Mouse (Mus musculus) embryonic facial prominence, embryonic 10.5 days (tissue): ENCODE measurements around the gene Kansl1l. TPM values are rescaled to one million over a fixed set of nuclear protein-coding genes. Genes with fewer than 3 reads are reported as not detected.
"Not testable (repeated sequence)": the region's sequence is repeated elsewhere in the genome, so short reads cannot be mapped to it uniquely, and the experiment has no call there.

ENCODE experiments used
- DNase-seq: peaks from one replicate; pipeline ENCODE4 v3.0.0-alpha.2; 2017; ENCODE audit warnings: low spot score
- H3K27ac ChIP-seq: fragments of 300-500 bp; sonication (generic); replicated peaks from 2 replicates; pipeline ENCODE4 v1.5.1; 2016; ENCODE audit warnings: mild to moderate bottlenecking
- H3K27me3 ChIP-seq: fragments of 300-500 bp; sonication (generic); replicated peaks from 2 replicates; pipeline ENCODE4 v1.6.1; 2016; ENCODE audit warnings: low read depth, mild to moderate bottlenecking; ENCODE audit not compliant: poor library complexity, severe bottlenecking
- H3K36me3 ChIP-seq: fragments of 300-500 bp; sonication (generic); replicated peaks from 2 replicates; pipeline ENCODE4 v1.6.1; 2016; ENCODE audit warnings: mild to moderate bottlenecking, moderate library complexity
- H3K4me1 ChIP-seq: fragments of 300-500 bp; sonication (generic); 2 replicates; pipeline ENCODE4 v1.6.1; 2016
- H3K4me3 ChIP-seq: fragments of 300-500 bp; sonication (generic); 2 replicates; pipeline ENCODE4 v1.5.1; 2016; ENCODE audit warnings: mild to moderate bottlenecking, moderate library complexity
- H3K9me3 ChIP-seq: fragments of 300-500 bp; sonication (generic); 2 replicates; pipeline ENCODE4 v1.6.1; 2016; ENCODE audit warnings: mild to moderate bottlenecking
- WGBS: fragments of 180-500 bp; shearing (Covaris S2); methylation state at CpG from one replicate; pipeline ENCODE4 v1.1.7; 2016; 5-methylcytosine and 5-hydroxymethylcytosine counted together
- polyA plus RNA-seq: library from polyadenylated mRNA; unstranded; fragments of >200 nt; fragmentation: Nextera tagmentation; extraction: Ambion mirVana; gene quantifications from 2 replicates; pipeline ENCODE4 v1.2.1, GENCODE M21; 2016

Gene Kansl1l
- polyA plus RNA-seq, 1 experiment from 2014 or later: 9.3 TPM

- Histone ChIP-seq H3K4me3 (no peak overlapping the region), H3K36me3 (peaks cover 41% of the 10 kb centered on the region), H3K27me3 (no peaks in the 10 kb centered on the region), H3K4me1 (peaks cover 17% of the 10 kb centered on the region), H3K27ac (no peak overlapping the region), H3K9me3 (no peaks in the 10 kb centered on the region)
- 78% methylated on average over 6 of the region's 6 CpGs for WGBS
- no peak for DNase-seq
These were observed 112.8 kb downstream of the Kansl1l start for GRCm38 (mm10) chr1:66704523-66704922.

GRCm38 (mm10) chr1:66702623-66703345, 114.6 kb downstream of the Kansl1l start:
- DNase-seq: no peak
- Histone ChIP-seq H3K9me3 (no peaks in the 10 kb centered on the region), H3K4me3 (no peak overlapping the region), H3K27me3 (no peaks in the 10 kb centered on the region), H3K4me1 (peaks cover 17% of the 10 kb centered on the region), H3K36me3 (peaks cover 23% of the 10 kb centered on the region), H3K27ac (no peak overlapping the region)
- WGBS: 85% methylated on average over 4 of the region's 4 CpGs

- peak overlapping the region; percentile 81 for H3K4me3 ChIP-seq
- H3K36me3 ChIP-seq: peaks cover 11% of the 10 kb centered on the region
- peak overlapping the region; percentile 92 for H3K27ac ChIP-seq
- H3K27me3 ChIP-seq: no peaks in the 10 kb centered on the region
- H3K9me3 ChIP-seq: no peaks in the 10 kb centered on the region
- 32% methylated on average over 2 of the region's 2 CpGs for WGBS
- peaks cover 17% of the 10 kb centered on the region for H3K4me1 ChIP-seq
- DNase-seq: no peak
These were observed 115.8 kb downstream of the Kansl1l start for GRCm38 (mm10) chr1:66701576-66701940.

DNA sequence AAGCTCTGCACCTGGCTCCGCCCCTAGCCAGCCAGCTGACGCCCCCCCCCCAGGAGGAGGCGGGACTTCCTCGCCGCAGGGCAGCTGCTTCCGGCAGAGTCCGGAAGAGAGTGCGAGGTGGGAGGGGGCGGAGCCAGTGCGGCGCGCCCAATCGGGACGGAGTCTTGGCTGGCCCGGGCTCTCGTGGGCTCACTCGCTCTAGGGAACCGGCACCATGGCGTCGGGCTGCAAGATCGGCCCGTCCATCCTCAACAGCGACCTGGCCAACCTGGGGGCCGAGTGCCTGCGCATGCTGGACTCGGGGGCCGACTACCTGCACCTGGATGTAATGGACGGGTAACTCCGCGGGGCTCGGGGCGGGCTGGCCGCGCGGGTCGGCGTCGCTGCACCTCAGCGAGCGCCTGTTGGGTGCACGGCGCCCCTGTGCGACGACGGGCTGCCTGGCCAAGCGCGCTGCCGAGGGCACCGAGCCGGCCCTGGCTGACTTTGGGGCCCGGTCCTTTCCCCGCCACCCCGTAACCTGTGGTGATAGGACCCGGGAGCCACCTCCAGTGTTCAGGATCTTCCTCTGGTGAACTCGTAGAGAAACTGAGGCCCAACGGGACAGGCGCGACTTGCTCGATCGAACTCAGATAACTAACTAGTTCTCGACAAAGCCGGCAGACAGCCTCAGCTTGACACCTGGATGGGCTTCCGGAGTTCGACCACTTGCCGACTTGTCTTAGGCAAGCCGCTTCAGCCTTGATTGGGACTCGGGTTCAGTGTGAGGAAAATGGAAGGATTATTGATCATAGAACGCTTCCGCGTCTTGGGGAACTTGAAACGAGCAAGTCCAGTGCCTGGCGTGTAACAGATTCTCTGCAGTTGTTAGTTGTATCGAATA, 116.4 kb downstream of the Kansl1l start, which contains the start of gene Rpe:
Gene Rpe (plus strand): TSS at position 139 of the 883 bp plus-strand sequence.
- Histone ChIP-seq H3K36me3 (peaks cover 5% of the 10 kb centered on the region; the same call in 1 of the 2 replicates), H3K4me1 (peaks cover 17% of the 10 kb centered on the region), H3K9me3 (no peaks in the 10 kb centered on the region), H3K27me3 (no peaks in the 10 kb centered on the region), H3K4me3 (peak within 1 kb of the TSS; percentile 81), H3K27ac (peak within 1 kb of the TSS; percentile 92)
- WGBS: under 1% methylated on average over 73 of the region's 73 CpGs
- peak; percentile 97 for DNase-seq

GRCm38 (mm10) chr1:66700149-66700692, 117.1 kb downstream of the Kansl1l start:
- H3K4me3 ChIP-seq: peak overlapping the region; percentile 81
- DNase-seq: no peak
- H3K27ac ChIP-seq: peak overlapping the region; percentile 25
- H3K9me3 ChIP-seq: no peaks in the 10 kb centered on the region
- peaks cover 17% of the 10 kb centered on the region for H3K4me1 ChIP-seq
- no peaks in the 10 kb centered on the region for H3K27me3 ChIP-seq
- H3K36me3 ChIP-seq: 0 out of 2 replicates have a peak, but pooled peaks cover 4% of the 10 kb centered on the region
- 44% methylated on average over 5 of the region's 5 CpGs for WGBS

GRCm38 (mm10) chr1:66699630-66700029, 117.7 kb downstream of the Kansl1l start:
- DNase-seq, H3K4me3 ChIP-seq, H3K27me3 ChIP-seq, H3K27ac ChIP-seq, H3K36me3 ChIP-seq, H3K9me3 ChIP-seq: not testable (repeated sequence)
- 85% methylated on average over 10 of the region's 10 CpGs for WGBS
- H3K4me1 ChIP-seq: peaks cover 16% of the 10 kb centered on the region

DNA sequence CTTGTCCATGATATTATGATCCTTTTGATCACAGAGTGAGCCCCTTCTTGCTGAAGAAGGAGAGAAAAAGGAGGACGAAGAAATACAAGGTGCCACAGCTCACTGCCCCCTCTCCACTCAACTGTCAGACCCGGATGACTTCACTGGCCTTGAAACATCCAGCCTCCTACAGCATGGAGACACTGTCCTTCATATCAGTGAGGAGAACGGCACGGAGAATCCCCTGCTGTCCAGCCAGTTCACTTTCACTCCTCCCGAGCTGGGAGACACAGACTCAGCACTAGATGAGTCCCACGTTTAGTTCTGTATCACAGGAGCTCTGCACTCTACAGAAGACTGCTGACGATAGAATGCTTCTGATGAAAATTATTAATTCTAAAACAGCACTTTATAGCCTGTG, 122.1 kb downstream of the Kansl1l start:
- Histone ChIP-seq H3K4me1 (no peaks in the 10 kb centered on the region), H3K4me3 (no peak overlapping the region), H3K36me3 (no peaks in the 10 kb centered on the region), H3K27me3 (no peaks in the 10 kb centered on the region), H3K9me3 (no peaks in the 10 kb centered on the region), H3K27ac (no peak overlapping the region)
- DNase-seq: no peak
- 69% methylated on average over 7 of the region's 7 CpGs for WGBS

DNA sequence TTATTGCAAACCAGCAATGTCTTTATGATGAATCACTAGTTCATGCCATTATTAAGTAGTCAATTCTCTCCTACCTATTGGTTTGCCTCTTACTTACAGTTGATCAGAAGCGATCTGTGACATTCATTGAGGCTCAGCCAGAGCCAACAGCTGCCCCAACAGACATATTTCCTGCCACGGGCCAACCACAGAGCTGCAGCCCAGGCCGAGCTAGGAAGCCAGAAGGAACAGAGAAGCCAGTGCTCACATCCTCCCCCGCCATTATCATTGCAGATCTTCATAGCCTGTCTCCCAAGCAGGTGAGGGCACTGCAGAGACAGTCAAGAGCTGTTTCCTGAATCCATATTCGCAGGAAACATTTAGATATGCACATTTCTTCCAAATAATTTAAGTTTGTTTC, 123.1 kb downstream of the Kansl1l start:
- Histone ChIP-seq H3K4me1 (no peaks in the 10 kb centered on the region), H3K36me3 (no peaks in the 10 kb centered on the region), H3K27me3 (no peaks in the 10 kb centered on the region), H3K4me3 (no peak overlapping the region), H3K27ac (no peak overlapping the region), H3K9me3 (no peaks in the 10 kb centered on the region)
- no peak for DNase-seq
- 76% methylated on average over 5 of the region's 5 CpGs for WGBS

DNA sequence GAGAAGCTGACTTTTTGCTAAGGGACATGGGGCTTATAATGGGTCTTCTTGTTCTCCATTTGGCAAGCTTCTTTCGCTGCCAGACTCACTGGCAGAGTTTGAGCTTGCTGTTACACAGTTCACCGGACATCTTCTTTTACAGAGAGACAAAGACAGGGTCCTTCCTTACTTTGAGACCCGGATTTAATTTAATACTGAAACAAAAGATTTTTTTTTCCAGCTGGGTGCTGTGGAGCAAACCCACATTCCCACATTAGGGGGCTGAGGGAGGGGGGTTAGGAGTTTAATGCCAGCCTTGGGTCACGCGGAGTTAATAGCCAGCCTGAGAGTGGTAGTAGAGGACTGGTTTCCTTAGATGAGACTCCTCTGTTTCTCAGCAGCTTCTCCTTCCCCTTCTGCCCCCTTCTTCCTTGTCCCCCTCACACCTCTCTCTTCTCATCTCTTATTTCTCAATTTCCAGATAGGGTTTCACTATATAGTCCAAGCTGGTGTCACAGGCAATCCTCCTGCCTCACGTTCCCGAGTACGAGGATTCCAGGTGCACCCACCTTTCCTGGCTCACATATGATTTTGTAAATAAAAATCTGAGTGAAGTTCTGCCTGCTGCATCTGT, 124.5 kb downstream of the Kansl1l start:
- no peak for DNase-seq
- Histone ChIP-seq H3K4me1 (no peaks in the 10 kb centered on the region), H3K4me3 (no peak overlapping the region), H3K27ac (no peak overlapping the region), H3K27me3 (no peaks in the 10 kb centered on the region), H3K9me3 (no peaks in the 10 kb centered on the region), H3K36me3 (no peaks in the 10 kb centered on the region)
- WGBS: 76% methylated on average over 8 of the region's 8 CpGs

DNA sequence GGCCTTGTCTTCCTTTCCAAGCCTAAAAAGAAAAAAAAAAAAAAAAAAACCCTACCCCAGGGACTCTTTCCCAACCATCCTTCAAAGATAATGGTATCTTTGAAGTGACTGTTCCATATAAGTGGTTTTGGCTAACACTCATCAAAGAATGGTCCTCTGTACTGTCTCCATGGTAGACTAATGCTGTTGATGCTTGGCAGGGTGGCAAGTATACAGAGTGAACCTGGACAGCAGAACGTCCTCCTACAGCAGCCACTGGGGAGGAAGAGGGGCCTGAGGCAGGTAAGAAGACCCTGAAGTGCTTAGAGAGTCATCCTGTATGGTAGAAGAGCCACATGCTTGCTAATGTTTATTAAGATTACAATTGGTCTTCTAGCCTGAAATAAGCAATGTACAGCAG, 125.1 kb downstream of the Kansl1l start:
- H3K27me3 ChIP-seq: no peaks in the 10 kb centered on the region
- H3K4me1 ChIP-seq: no peaks in the 10 kb centered on the region
- H3K36me3 ChIP-seq: no peaks in the 10 kb centered on the region
- no peaks in the 10 kb centered on the region for H3K9me3 ChIP-seq
- H3K27ac ChIP-seq: no peak overlapping the region
- no peak for DNase-seq
- H3K4me3 ChIP-seq: no peak overlapping the region
- WGBS: 61% methylated on average over 1 of the region's 1 CpGs

DNA sequence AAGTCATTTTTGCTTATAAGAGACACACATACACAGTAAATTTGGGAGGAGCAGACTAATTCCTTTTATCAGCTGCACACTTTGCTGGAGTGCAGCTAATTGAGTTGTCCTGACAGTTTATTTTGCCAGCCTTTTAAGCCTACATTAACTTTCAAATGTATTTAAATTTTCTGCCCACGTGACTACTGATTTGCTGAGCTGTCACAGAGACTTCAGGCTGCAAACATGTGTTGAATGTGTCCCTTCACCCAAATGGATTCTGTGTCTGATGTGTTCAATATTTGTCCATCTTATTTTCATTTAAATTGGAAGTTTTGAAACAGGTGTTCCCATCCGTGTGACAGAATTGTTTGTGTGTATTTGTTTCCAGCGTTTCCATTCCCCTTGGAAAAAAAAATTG, 125.6 kb downstream of the Kansl1l start:
- H3K4me1 ChIP-seq: no peaks in the 10 kb centered on the region
- H3K27ac ChIP-seq: no peak overlapping the region
- no peaks in the 10 kb centered on the region for H3K27me3 ChIP-seq
- 75% methylated on average over 3 of the region's 3 CpGs for WGBS
- H3K9me3 ChIP-seq: no peaks in the 10 kb centered on the region
- H3K36me3 ChIP-seq: no peaks in the 10 kb centered on the region
- H3K4me3 ChIP-seq: no peak overlapping the region
- DNase-seq: no peak

DNA sequence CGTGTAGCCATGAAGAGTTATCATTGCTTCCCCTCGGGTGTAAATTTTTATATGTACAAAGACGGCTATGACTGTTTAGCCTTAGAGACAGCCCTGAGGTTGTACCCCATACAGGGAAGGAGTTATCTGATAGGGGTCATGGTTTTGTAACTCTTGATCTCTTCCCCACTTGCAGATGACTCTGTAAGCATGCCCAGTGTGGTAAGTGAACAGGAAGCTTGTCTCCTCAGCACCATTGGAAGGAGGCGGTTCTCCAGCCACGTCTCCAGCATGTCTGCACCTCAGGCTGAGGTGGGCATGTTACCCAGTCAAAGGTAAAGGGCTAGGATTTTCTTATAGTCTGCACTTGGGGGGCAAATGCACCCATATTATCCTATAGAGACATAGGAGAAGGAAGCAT, 134.4 kb downstream of the Kansl1l start:
- no peaks in the 10 kb centered on the region for H3K27me3 ChIP-seq
- H3K27ac ChIP-seq: no peak overlapping the region
- DNase-seq: no peak
- no peaks in the 10 kb centered on the region for H3K36me3 ChIP-seq
- 85% methylated on average over 5 of the region's 5 CpGs for WGBS
- H3K4me1 ChIP-seq: no peaks in the 10 kb centered on the region
- H3K9me3 ChIP-seq: no peaks in the 10 kb centered on the region
- no peak overlapping the region for H3K4me3 ChIP-seq
